Mouse (Mus musculus): ENCODE results near the gene Setd1a. TPM values are rescaled to one million over a fixed set of nuclear protein-coding genes. Genes with fewer than 3 reads are reported as not detected.
"Not testable (repeated sequence)": the region's sequence is repeated elsewhere in the genome, so short reads cannot be mapped to it uniquely, and the experiment has no call there.

The Setd1a gene
- polyA plus RNA-seq, 1 experiment from 2014 or later, result 25.9 TPM

GRCm38 (mm10) chr7:127767671-127768345 is 8.7 kb upstream of the Setd1a start:
- H3K27ac ChIP-seq, result peak overlapping the region; percentile 98
- no peak overlapping the region for H3K9ac ChIP-seq
- H3K4me3 ChIP-seq (replicated peaks), result no peak overlapping the region; the same call in 1 of the 2 replicates
- H3K27me3 ChIP-seq, result no peaks in the 10 kb centered on the region
- WGBS, result 94% methylated on average over 19 of the region's 19 CpGs
- H3K9me3 ChIP-seq (replicated peaks), result no peaks in the 10 kb centered on the region
- ATAC-seq (replicated peaks; ENCODE audit: low FRiP score), result no peak
- H3K4me2 ChIP-seq, result no peak overlapping the region
- H3K4me1 ChIP-seq, result peaks cover 29% of the 10 kb centered on the region
- H3K36me3 ChIP-seq, result peaks cover 56% of the 10 kb centered on the region

- no peak for ATAC-seq (replicated peaks; ENCODE audit: low FRiP score)
- H3K9me3 ChIP-seq (replicated peaks), result no peaks in the 10 kb centered on the region
- peak overlapping the region; percentile 94 for H3K4me2 ChIP-seq
- peak overlapping the region; percentile 81; the same call in 1 of the 2 replicates for H3K4me3 ChIP-seq (replicated peaks)
- H3K36me3 ChIP-seq, result peaks cover 51% of the 10 kb centered on the region
- no peak overlapping the region for H3K9ac ChIP-seq
- peaks cover 29% of the 10 kb centered on the region for H3K4me1 ChIP-seq
- H3K27ac ChIP-seq, result peak overlapping the region; percentile 98
- WGBS, result 53% methylated on average over 13 of the region's 13 CpGs
- no peaks in the 10 kb centered on the region for H3K27me3 ChIP-seq
These were observed 8.0 kb upstream of the Setd1a start for GRCm38 (mm10) chr7:127768346-127768996.

GRCm38 (mm10) chr7:127768997-127769593 is 7.4 kb upstream of the Setd1a start:
- peaks cover 32% of the 10 kb centered on the region for H3K4me1 ChIP-seq
- H3K27ac ChIP-seq, result peak overlapping the region; percentile 98
- H3K4me3 ChIP-seq (replicated peaks), result peak overlapping the region; percentile 81
- H3K27me3 ChIP-seq, result no peaks in the 10 kb centered on the region
- peaks cover 45% of the 10 kb centered on the region for H3K36me3 ChIP-seq
- peak; percentile 90 for ATAC-seq (replicated peaks; ENCODE audit: low FRiP score)
- peak overlapping the region; percentile 91 for H3K9ac ChIP-seq
- no peaks in the 10 kb centered on the region for H3K9me3 ChIP-seq (replicated peaks)
- under 1% methylated on average over 16 of the region's 16 CpGs for whole genome bisulfite sequencing
- H3K4me2 ChIP-seq, result peak overlapping the region; percentile 94

GRCm38 (mm10) chr7:127769651-127770038 is 6.8 kb upstream of the Setd1a start, which contains the start of gene Orai3:
Gene Orai3 (plus strand): TSS chr7:127769815.
- WGBS, result under 1% methylated on average over 24 of the region's 24 CpGs

DNA sequence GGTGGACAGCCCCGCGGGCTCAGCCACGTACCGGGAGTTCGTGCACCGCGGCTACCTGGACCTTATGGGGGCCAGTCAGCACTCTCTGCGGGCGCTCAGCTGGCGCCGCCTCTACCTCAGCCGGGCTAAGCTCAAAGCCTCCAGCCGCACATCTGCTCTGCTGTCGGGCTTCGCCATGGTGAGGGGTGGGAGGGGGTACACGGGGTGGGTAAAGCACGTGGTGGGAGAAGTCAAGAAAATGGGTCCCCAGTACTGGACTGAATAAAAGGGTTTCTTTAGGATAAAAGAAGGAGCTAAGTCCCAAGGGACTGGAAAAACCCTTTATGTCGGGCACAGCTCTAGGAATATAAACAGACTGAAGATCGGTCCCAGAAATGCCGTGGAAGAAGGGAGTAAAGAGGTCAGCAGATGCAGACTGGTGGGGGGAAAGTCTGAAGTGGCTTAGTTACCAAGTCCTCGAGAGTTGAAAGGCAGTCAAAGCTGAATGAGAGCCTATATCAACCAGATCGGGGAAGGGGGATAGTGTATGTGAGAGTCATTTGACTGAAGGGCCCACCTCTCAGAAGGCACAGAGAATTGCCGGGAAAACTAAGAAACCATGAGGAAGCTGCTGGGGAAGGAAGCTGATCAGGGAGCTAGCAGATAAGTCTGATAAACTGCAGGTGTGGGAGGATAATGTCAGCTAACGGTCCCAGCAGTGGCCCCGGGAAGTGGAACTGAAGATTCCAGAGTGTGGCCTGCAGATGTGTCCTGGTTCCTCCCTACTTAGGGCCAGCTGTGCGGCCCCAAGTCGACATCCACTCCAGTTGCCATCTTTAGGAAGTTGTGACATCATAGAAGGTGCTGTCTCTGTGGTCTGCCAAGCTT is 6.2 kb upstream of the Setd1a start:
- 2% methylated on average over 27 of the region's 27 CpGs for WGBS
- H3K4me3 ChIP-seq (replicated peaks), result peak overlapping the region; percentile 81

More at GRCm38 (mm10) chr7:127769651-127770038, 6.8 kb upstream of the Setd1a start, which contains the start of gene Orai3:
- Histone ChIP-seq H3K27me3 (no peaks in the 10 kb centered on the region), H3K36me3 (peaks cover 42% of the 10 kb centered on the region), H3K9ac (peak within 1 kb of the TSS; percentile 91), H3K4me2 (peak within 1 kb of the TSS; percentile 94), H3K9me3 (replicated peaks) (no peaks in the 10 kb centered on the region), H3K4me1 (peaks cover 33% of the 10 kb centered on the region), H3K27ac (peak within 1 kb of the TSS; percentile 98), H3K4me3 (replicated peaks) (peak within 1 kb of the TSS; percentile 81)
- ATAC-seq (replicated peaks; ENCODE audit: low FRiP score), result peak; percentile 86

GRCm38 (mm10) chr7:127771262-127771661 is 5.2 kb upstream of the Setd1a start:
- Histone ChIP-seq H3K36me3 (peaks cover 27% of the 10 kb centered on the region), H3K9me3 (replicated peaks) (no peaks in the 10 kb centered on the region), H3K27me3 (no peaks in the 10 kb centered on the region), H3K4me2 (peak overlapping the region; percentile 94), H3K27ac (no peak overlapping the region), H3K4me3 (replicated peaks) (peak overlapping the region; percentile 81), H3K9ac (0 out of 2 replicates have a peak overlapping the region, but pooled peaks have one; percentile 91), H3K4me1 (peaks cover 40% of the 10 kb centered on the region)
- no peak for ATAC-seq (replicated peaks; ENCODE audit: low FRiP score)
- WGBS, result 69% methylated on average over 5 of the region's 5 CpGs

More for the DNA sequence above, 6.2 kb upstream of the Setd1a start:
- no peaks in the 10 kb centered on the region for H3K27me3 ChIP-seq
- H3K4me2 ChIP-seq, result peak overlapping the region; percentile 94
- peak overlapping the region; percentile 91 for H3K9ac ChIP-seq
- H3K27ac ChIP-seq, result peak overlapping the region; percentile 98
- peak; percentile 19 for ATAC-seq (replicated peaks; ENCODE audit: low FRiP score)
- no peaks in the 10 kb centered on the region for H3K9me3 ChIP-seq (replicated peaks)
- H3K36me3 ChIP-seq, result peaks cover 37% of the 10 kb centered on the region
- H3K4me1 ChIP-seq, result peaks cover 33% of the 10 kb centered on the region

GRCm38 (mm10) chr7:127772080-127772479 is 4.4 kb upstream of the Setd1a start:
- no peak overlapping the region for H3K4me2 ChIP-seq
- no peak for ATAC-seq (replicated peaks; ENCODE audit: low FRiP score)
- 69% methylated on average over 3 of the region's 3 CpGs for WGBS
- H3K9me3 ChIP-seq (replicated peaks), result no peaks in the 10 kb centered on the region
- no peak overlapping the region for H3K27ac ChIP-seq
- H3K4me3 ChIP-seq (replicated peaks), result no peak overlapping the region
- H3K36me3 ChIP-seq, result peaks cover 19% of the 10 kb centered on the region
- H3K27me3 ChIP-seq, result no peaks in the 10 kb centered on the region
- H3K4me1 ChIP-seq, result peaks cover 40% of the 10 kb centered on the region
- H3K9ac ChIP-seq, result no peak overlapping the region

DNA sequence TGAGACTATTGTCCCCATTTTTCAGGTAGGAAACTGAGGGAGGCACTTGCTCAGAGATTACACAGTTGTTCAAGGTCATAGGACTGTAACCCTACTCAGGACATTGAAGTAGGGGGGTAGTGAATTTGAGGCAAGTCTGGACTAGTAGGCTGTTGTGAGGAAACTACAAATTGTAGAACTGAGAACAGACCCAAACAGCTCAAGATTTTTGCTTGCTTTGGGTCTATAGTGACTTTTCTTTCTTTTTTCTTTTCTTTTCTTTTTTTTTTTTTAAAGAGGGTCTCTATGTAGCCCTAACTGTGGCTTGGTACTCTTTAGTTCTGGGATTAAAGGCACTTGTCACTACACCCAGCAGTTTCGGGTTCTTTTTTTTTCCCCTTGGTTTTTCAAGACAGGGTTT is 3.9 kb upstream of the Setd1a start:
- WGBS, result 95% methylated on average over 1 of the region's 1 CpGs
- no peaks in the 10 kb centered on the region for H3K9me3 ChIP-seq (replicated peaks)
- H3K27ac ChIP-seq, result no peak overlapping the region
- H3K4me2 ChIP-seq, result no peak overlapping the region
- H3K4me3 ChIP-seq (replicated peaks), result no peak overlapping the region
- H3K4me1 ChIP-seq, result peaks cover 40% of the 10 kb centered on the region
- H3K36me3 ChIP-seq, result peaks cover 14% of the 10 kb centered on the region
- H3K9ac ChIP-seq, result no peak overlapping the region
- ATAC-seq (replicated peaks; ENCODE audit: low FRiP score), result no peak
- no peaks in the 10 kb centered on the region for H3K27me3 ChIP-seq

GRCm38 (mm10) chr7:127773664-127774384 is 2.6 kb upstream of the Setd1a start:
- H3K4me2 ChIP-seq, result no peak overlapping the region
- WGBS, result 39% methylated on average over 9 of the region's 9 CpGs
- H3K27me3 ChIP-seq, result no peaks in the 10 kb centered on the region
- peaks cover 40% of the 10 kb centered on the region for H3K4me1 ChIP-seq
- H3K36me3 ChIP-seq, result peaks cover 10% of the 10 kb centered on the region
- no peak for ATAC-seq (replicated peaks; ENCODE audit: low FRiP score)
- H3K27ac ChIP-seq, result no peak overlapping the region
- H3K4me3 ChIP-seq (replicated peaks), result no peak overlapping the region
- no peaks in the 10 kb centered on the region for H3K9me3 ChIP-seq (replicated peaks)
- no peak overlapping the region for H3K9ac ChIP-seq

DNA sequence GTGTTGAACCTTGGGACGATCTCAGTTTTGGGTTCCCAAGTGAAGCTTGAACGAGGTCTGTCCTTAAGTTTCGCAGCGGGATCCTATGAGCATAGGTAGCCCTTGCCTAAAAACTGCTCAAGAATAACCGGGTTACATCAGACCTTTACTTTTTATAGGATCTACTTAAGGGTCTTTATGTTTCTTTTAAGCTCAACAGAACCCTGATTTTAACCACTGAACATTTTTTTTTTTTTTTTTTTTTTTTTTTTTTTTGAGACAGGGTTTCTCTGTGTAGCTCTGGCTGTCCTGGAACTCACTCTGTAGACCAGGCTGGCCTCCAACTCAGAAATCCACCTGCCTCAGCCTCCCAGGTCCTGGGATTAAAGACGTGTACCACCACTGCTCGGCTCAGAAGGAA is 633 bp upstream of the Setd1a start:
- 77% methylated on average over 7 of the region's 7 CpGs for WGBS
- H3K9me3 ChIP-seq (replicated peaks); ATAC-seq (replicated peaks; ENCODE audit: low FRiP score); H3K27me3 ChIP-seq: not testable (repeated sequence)
- H3K4me1 ChIP-seq, result peaks cover 31% of the 10 kb centered on the region
- H3K4me3 ChIP-seq (replicated peaks), result peak overlapping the region; percentile 90
- peaks cover 30% of the 10 kb centered on the region for H3K36me3 ChIP-seq
- H3K27ac ChIP-seq, result peak overlapping the region; percentile 99
- H3K9ac ChIP-seq, result peak overlapping the region; percentile 88
- peak overlapping the region; percentile 68 for H3K4me2 ChIP-seq

Measured in kidney, embryonic 15.5 days (tissue).